Mouse (Mus musculus): ENCODE results near the gene Slc4a1. TPM values are rescaled to one million over a fixed set of nuclear protein-coding genes. Genes with fewer than 3 reads are reported as not detected.

The Slc4a1 gene
- polyA plus RNA-seq, 1 experiment from 2014 or later, result 5.0 TPM

DNA sequence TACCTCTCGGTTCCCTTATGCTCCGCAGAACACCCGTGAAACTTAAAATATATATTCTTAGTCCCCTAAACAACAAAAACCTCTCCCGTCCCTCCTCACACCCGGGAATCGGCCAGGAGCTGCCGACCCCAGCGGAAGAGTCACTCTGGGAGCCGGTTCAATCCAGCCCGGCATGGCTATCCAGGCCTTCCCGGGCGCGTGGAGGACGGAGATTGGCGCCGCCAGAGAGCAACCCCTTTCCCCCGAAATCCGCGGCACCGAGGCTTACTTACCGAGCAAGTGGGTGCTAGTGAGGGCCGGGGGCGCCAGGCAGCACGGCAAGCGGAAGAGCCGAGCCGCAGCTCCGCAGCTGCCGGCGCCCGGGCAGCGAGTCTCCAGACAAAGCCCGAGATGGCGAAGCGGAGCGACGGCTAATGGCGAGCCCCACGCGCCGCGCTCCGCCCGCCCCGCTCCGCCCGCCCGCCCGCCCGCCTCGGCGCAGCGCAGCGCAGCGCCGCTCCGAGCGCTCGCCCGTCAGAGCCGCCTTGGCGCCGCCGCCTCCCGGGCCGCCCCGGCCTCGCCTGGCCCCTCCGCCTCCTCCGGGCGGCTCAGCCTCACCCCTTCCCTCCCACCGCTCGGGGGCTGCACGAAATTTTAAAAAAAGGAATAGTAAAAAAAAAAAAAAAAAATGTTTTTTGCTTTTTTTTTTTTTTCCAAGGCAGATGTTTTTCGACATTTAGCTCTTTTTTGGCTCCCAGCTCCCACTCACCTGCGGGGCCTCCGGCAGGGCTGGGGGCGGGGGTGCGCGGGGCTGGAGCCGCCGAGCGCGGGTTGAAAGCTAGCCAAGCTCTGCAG lies 47.2 kb downstream of the Slc4a1 start:
- no peak for ATAC-seq (ENCODE audit: insufficient number of reproducible peaks, low FRiP score, low TSS enrichment, low read depth)
- Histone ChIP-seq H3K36me3 (peaks cover 16% of the 10 kb centered on the region), H3K9me3 (replicated peaks) (no peaks in the 10 kb centered on the region), H3K4me1 (peaks cover 25% of the 10 kb centered on the region), H3K27ac (replicated peaks) (peak overlapping the region; percentile 99), H3K4me3 (replicated peaks) (peak overlapping the region; percentile 86), H3K4me2 (replicated peaks) (peak overlapping the region; percentile 87), H3K9ac (peak overlapping the region; percentile 97), H3K27me3 (no peaks in the 10 kb centered on the region)
- WGBS, result under 1% methylated on average over 79 of the region's 84 CpGs

DNA sequence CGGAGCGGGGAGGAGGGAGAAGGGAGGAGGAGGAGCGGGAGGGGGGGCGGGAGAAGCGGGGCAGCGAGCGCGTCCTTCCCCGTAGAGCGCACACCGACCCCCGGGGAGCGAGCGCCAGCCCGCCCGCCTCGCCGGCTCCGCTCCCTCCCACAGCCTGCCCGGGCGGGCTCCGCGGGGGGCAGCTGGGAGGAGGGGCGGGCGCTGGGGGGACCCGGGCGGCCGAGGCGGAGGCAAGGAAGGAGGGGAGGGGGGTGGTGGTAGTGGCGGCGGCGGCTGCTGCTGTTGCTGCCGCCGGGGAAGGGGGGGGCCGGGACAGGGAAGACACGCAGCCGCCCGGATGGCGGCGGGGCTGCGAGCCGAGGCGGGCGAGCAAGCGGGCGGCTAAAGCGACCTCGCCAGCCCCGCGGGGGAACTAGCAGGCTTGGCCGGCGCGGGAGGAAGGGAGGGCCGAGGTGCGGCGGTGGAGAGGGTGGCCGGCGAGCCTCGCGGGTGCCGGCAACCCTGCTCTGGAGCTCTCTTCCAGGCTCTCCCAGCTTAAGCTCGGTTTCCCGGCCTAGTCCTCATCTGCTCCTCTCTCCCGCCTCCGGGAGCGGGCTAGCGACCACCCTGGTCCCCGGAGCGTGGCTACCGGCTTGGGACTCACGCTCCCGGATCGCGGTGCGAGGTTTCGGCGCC lies 48.0 kb downstream of the Slc4a1 start:
- Histone ChIP-seq H3K27me3 (no peaks in the 10 kb centered on the region), H3K36me3 (peaks cover 24% of the 10 kb centered on the region), H3K27ac (replicated peaks) (peak overlapping the region; percentile 99), H3K4me1 (peaks cover 25% of the 10 kb centered on the region), H3K4me3 (replicated peaks) (peak overlapping the region; percentile 86), H3K9me3 (replicated peaks) (no peaks in the 10 kb centered on the region), H3K9ac (peak overlapping the region; percentile 97), H3K4me2 (replicated peaks) (peak overlapping the region; percentile 87)
- ATAC-seq (ENCODE audit: insufficient number of reproducible peaks, low FRiP score, low TSS enrichment, low read depth), result peak; percentile 77
- under 1% methylated on average over 49 of the region's 77 CpGs for WGBS

DNA sequence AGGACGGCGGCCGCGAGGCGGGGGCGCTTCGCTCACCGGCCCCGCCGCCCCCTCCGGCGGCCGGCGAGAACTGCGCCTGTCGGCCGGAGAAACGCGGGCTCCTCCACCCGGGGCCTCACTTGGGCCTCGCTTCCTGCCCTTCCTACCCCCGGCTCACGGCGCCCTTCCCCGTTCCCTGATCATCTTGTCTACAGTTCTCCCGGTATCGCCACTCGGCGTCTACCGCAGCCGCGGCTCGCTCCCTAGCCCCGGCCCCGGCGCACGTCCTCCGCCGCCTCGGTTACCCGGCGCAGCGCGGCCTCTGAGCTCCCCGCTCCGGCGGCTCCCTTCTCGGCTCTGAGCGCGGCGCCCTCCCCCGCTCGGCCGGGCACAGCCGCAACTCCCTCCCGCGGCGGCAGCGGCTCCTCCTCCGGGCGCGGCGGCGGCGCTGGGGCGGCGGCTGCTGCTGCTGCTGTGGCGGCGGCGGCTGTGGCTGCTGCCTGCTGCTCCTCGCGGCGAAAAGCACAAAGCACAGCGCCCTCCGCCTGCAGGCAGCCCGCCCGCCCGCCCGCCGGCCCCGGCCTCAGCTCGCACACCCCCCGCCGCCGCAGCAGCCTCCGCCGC lies 48.6 kb downstream of the Slc4a1 start:
- peak overlapping the region; percentile 86 for H3K4me3 ChIP-seq (replicated peaks)
- peak overlapping the region; percentile 87 for H3K4me2 ChIP-seq (replicated peaks)
- H3K9me3 ChIP-seq (replicated peaks), result no peaks in the 10 kb centered on the region
- H3K27ac ChIP-seq (replicated peaks), result peak overlapping the region; percentile 99
- under 1% methylated on average over 74 of the region's 87 CpGs for WGBS
- peaks cover 25% of the 10 kb centered on the region for H3K4me1 ChIP-seq
- H3K27me3 ChIP-seq, result no peaks in the 10 kb centered on the region
- peaks cover 30% of the 10 kb centered on the region for H3K36me3 ChIP-seq
- ATAC-seq (ENCODE audit: insufficient number of reproducible peaks, low FRiP score, low TSS enrichment, low read depth), result peak; percentile 6
- peak overlapping the region; percentile 97 for H3K9ac ChIP-seq

DNA sequence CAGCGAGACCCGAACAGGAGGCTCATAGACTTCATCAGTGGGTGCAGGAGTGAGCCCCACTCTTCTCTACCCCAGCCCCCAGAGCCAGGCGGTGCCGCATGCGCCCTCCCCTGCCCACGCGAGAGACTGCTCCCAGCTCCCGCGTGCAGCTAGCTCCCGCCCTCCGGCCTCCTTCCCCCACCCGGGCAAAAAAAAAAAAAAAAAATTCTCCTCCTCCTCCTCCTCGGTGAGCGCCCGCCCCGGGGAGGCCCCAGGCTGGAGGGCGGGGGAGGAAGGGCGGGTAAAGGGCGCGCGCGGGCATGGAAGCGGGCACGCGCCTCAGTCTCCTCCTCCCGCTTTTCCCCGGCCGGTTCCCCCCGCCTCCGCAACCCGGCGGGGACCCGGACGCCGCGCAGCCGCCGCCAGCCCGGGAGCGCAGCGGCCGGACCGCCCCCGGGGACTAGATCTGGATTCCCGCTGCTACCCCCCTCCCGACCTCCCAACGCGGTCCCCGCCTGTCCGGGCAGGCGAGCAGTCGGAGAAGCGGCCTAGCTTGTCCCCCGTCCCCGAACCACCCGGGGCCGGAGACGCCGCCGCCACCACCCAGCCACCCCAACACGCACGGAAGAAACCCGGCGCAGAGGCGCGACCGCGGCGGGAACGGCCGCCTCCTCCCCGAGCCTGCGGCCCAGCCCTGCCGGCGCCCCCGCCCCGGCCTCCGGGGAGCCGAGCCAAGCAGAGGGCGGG lies 49.3 kb downstream of the Slc4a1 start:
- Histone ChIP-seq H3K36me3 (peaks cover 36% of the 10 kb centered on the region), H3K4me1 (peaks cover 25% of the 10 kb centered on the region), H3K27me3 (no peaks in the 10 kb centered on the region), H3K9ac (peak overlapping the region; percentile 97), H3K27ac (replicated peaks) (peak overlapping the region; percentile 99), H3K4me3 (replicated peaks) (peak overlapping the region; percentile 86), H3K4me2 (replicated peaks) (peak overlapping the region; percentile 87), H3K9me3 (replicated peaks) (no peaks in the 10 kb centered on the region)
- WGBS, result under 1% methylated on average over 74 of the region's 80 CpGs
- peak; percentile 32 for ATAC-seq (ENCODE audit: insufficient number of reproducible peaks, low FRiP score, low TSS enrichment, low read depth)

DNA sequence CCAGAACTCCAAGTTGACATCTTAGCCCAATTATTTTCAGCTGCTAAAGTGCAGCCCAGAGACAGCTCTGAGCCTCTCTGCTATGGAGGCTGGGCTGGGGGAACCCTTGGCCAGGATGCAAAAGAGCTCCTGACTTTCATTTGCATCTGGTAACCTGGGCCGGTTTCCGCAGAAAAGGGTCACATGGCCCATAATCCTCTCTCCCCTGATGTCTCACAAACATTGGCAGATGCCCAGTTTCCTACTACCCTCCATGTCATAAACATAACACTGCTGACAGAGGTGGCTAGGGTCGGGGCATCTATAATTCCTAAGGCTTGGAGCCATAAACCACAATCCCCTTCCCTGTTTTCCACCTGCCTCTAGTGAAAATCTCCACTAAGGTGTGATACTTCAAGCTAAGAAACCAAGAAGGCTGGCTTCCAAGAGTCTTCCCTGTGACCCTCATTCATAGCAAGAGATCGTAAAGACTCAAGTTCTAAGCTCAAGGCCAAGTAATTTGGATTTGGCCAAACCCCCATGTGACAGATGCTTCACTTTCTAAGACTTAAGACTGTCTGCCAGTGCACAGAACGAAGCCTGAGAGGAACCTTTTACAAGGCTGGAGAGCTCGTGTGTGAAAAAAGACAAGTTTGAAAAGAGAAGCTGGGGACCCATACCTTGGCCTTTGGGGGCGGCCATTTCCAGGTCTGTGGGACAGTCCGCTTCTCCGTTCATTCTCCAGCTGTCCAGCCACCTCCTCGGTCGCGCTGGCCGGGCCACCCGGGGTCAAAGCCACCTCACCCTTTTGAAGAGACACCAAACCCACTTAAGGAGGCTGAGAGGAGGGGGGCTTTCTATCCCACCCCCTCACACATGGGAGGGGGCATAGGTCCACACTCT lies 50.1 kb downstream of the Slc4a1 start:
- H3K4me2 ChIP-seq (replicated peaks), result peak overlapping the region; percentile 87
- H3K4me3 ChIP-seq (replicated peaks), result peak overlapping the region; percentile 86
- H3K27me3 ChIP-seq, result no peaks in the 10 kb centered on the region
- H3K9me3 ChIP-seq (replicated peaks), result no peaks in the 10 kb centered on the region
- peak overlapping the region; percentile 99 for H3K27ac ChIP-seq (replicated peaks)
- no peak for ATAC-seq (ENCODE audit: insufficient number of reproducible peaks, low FRiP score, low TSS enrichment, low read depth)
- peaks cover 36% of the 10 kb centered on the region for H3K36me3 ChIP-seq
- whole genome bisulfite sequencing, result 11% methylated on average over 14 of the region's 14 CpGs
- H3K4me1 ChIP-seq, result peaks cover 27% of the 10 kb centered on the region
- H3K9ac ChIP-seq, result peak overlapping the region; percentile 97

GRCm38 (mm10) chr11:102314321-102314720 lies 51.7 kb downstream of the Slc4a1 start:
- ATAC-seq (ENCODE audit: insufficient number of reproducible peaks, low FRiP score, low TSS enrichment, low read depth), result no peak
- WGBS, result 84% methylated on average over 12 of the region's 12 CpGs
- Histone ChIP-seq H3K4me3 (replicated peaks) (no peak overlapping the region), H3K27ac (replicated peaks) (no peak overlapping the region), H3K4me2 (replicated peaks) (no peak overlapping the region), H3K27me3 (no peaks in the 10 kb centered on the region), H3K9me3 (replicated peaks) (no peaks in the 10 kb centered on the region), H3K4me1 (peaks cover 37% of the 10 kb centered on the region), H3K36me3 (peaks cover 52% of the 10 kb centered on the region), H3K9ac (no peak overlapping the region)

DNA sequence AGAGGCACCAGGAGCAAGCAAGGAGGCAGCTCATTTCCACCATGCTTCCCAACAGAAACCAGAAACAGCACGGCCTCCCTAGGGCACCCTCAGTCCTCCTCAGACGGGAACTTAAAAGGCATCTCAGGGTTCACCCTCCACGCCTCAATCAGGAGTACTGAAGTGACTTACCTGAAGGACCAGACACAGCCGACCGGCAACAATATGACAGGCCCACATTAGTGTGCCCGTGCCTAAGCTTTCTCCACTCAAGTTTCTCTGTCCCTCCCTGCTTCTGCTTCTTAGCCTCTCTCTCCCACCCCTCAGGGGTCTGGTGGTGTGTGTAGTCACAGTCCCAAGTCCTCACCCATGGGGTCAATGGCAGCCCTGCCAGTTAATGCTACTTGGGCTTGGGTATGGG lies 53.4 kb downstream of the Slc4a1 start:
- ATAC-seq (ENCODE audit: insufficient number of reproducible peaks, low FRiP score, low TSS enrichment, low read depth), result no peak
- no peak overlapping the region for H3K4me2 ChIP-seq (replicated peaks)
- no peaks in the 10 kb centered on the region for H3K27me3 ChIP-seq
- 73% methylated on average over 6 of the region's 6 CpGs for WGBS
- H3K9ac ChIP-seq, result no peak overlapping the region
- H3K27ac ChIP-seq (replicated peaks), result no peak overlapping the region
- H3K9me3 ChIP-seq (replicated peaks), result no peaks in the 10 kb centered on the region
- H3K36me3 ChIP-seq, result peaks cover 64% of the 10 kb centered on the region
- peaks cover 46% of the 10 kb centered on the region for H3K4me1 ChIP-seq
- no peak overlapping the region for H3K4me3 ChIP-seq (replicated peaks)

GRCm38 (mm10) chr11:102311966-102312365 lies 54.0 kb downstream of the Slc4a1 start:
- Histone ChIP-seq H3K4me3 (replicated peaks) (no peak overlapping the region), H3K9ac (no peak overlapping the region), H3K27ac (replicated peaks) (no peak overlapping the region), H3K9me3 (replicated peaks) (no peaks in the 10 kb centered on the region), H3K4me1 (peaks cover 46% of the 10 kb centered on the region), H3K36me3 (peaks cover 70% of the 10 kb centered on the region), H3K27me3 (no peaks in the 10 kb centered on the region), H3K4me2 (replicated peaks) (no peak overlapping the region)
- no peak for ATAC-seq (ENCODE audit: insufficient number of reproducible peaks, low FRiP score, low TSS enrichment, low read depth)
- WGBS, result 82% methylated on average over 4 of the region's 4 CpGs

GRCm38 (mm10) chr11:102310768-102311695 lies 55.0 kb downstream of the Slc4a1 start:
- H3K9ac ChIP-seq, result 0 out of 2 replicates have a peak overlapping the region, but pooled peaks have one; percentile 5
- ATAC-seq (ENCODE audit: insufficient number of reproducible peaks, low FRiP score, low TSS enrichment, low read depth), result no peak

More at GRCm38 (mm10) chr11:102310768-102311695, 55.0 kb downstream of the Slc4a1 start:
- H3K36me3 ChIP-seq, result peaks cover 80% of the 10 kb centered on the region
- H3K4me2 ChIP-seq (replicated peaks), result no peak overlapping the region
- H3K4me1 ChIP-seq, result peaks cover 41% of the 10 kb centered on the region
- no peaks in the 10 kb centered on the region for H3K9me3 ChIP-seq (replicated peaks)
- H3K27ac ChIP-seq (replicated peaks), result no peak overlapping the region
- 45% methylated on average over 38 of the region's 38 CpGs for WGBS
- H3K4me3 ChIP-seq (replicated peaks), result no peak overlapping the region
- no peaks in the 10 kb centered on the region for H3K27me3 ChIP-seq
